Mouse (Mus musculus) ES-E14 (cell line): ENCODE measurements around the gene Sephs1.
"Not testable (repeated sequence)": the region's sequence is repeated elsewhere in the genome, so short reads cannot be mapped to it uniquely, and the experiment has no call there.

Source experiments
- CHD2 ChIP-seq: IDR thresholded peaks from 2 replicates; pipeline ENCODE4 v1.6.1; 2014; ENCODE audit warnings: mild to moderate bottlenecking, low read depth, low read length, inconsistent platforms
- HCFC1 ChIP-seq: IDR thresholded peaks from 2 replicates; pipeline ENCODE4 v1.6.1; 2012; ENCODE audit warnings: low read length, inconsistent platforms, borderline replicate concordance; ENCODE audit not compliant: insufficient read depth
- MAFK ChIP-seq: IDR thresholded peaks from 2 replicates; pipeline ENCODE4 v1.6.1; 2014; ENCODE audit warnings: mild to moderate bottlenecking, low read depth, low read length, inconsistent platforms; ENCODE audit not compliant: insufficient read depth
- ZC3H11A ChIP-seq: IDR thresholded peaks from 2 replicates; pipeline ENCODE4 v1.6.1; 2012; ENCODE audit warnings: low read depth, mild to moderate bottlenecking, inconsistent platforms, low read length, borderline replicate concordance
- ZNF384 ChIP-seq: IDR thresholded peaks from 2 replicates; pipeline ENCODE4 v1.6.1; 2012; ENCODE audit warnings: low read depth, low read length, inconsistent platforms

DNA sequence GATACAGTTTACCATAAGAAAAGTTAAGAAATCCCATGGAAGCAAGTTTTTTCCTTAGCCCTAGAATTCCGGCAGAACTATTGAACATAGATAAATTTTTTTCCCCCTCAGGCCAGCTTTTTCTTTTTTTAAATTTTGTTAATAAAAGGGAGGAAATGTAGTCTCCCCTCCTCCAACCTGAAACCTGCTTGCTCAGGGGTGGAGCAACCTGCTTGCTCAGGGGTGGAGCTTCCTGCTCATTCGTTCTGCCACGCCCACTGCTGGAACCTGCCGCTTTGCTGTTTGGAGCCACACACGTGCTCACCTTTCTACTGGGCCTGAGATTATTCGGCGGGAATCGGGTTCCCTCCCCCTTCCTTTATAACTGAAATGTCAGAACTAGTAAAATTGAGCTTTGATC lies 68.3 kb downstream of the Sephs1 start:
- not testable (repeated sequence) for TF ChIP-seq CHD2, ZC3H11A, HCFC1, MAFK, ZNF384
